Mouse (Mus musculus): ENCODE measurements around the gene Slc28a2.

Gene Slc28a2

DNA sequence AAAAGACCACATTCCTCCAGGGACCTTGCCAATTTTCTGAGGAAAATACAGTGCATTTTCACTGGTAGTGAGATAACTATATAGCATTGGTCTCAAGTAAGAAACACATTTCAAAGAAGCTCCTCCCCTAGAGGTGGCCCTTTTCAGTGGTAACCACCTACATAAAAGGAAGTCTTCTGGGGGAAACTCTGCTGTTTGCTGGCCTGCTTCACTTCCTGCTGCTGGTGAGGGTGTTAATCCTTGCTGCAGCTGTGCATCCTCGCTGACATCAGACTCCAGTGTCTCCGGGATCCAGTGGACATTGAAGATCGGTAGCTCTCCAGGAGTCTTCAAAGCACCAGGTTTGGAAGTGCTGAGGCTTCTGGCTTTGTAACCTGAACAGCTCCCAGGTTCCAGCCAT lies at the start of gene Slc28a2:
Gene Slc28a2 (plus strand): TSS at position 278 of the 400 bp plus-strand sequence.
- 53% methylated on average over 3 of the region's 3 CpGs for WGBS

DNA sequence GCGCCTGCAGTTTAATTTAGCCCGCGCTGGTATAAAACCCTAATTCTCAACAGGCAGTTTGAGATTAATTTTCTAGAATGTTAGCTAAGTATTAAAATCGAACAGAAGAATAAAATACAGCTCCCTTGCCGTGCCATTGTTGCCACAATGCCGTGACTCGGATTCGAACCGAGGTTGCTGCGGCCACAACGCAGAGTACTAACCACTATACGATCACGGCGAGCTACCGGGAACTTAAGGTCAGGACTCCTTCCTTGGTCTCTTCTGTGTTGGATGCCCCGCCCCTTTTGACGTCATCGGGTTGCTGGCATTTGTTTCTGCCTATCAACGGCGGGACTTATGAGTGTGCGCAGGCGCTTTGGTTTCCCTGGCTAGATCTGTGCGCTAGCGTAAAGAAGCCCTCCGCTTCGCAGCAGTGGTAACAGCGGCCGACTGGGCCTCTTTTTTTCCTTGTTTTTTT lies 49.0 kb upstream of the Slc28a2 start:
- under 1% methylated on average over 28 of the region's 28 CpGs for WGBS

DNA sequence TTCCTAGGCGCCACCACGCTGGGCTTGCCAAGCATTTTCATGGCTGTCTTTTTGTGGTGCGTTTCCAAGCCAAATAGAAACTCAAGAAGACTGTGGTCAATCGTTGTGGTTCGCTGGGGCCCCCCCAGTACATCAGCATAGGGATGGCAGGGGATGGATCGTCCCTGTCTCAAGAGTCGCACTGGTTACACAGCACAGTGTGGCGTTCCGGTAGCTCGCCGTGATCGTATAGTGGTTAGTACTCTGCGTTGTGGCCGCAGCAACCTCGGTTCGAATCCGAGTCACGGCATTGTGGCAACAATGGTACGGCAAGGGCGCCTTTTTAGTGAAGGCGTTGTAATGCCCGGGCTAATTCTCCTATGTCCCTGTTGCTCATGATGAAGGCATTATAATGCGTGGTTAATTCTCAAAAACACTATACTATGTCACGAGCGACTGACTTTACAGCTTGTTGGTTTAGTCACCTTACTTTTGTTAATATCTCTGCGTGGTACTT lies 48.5 kb upstream of the Slc28a2 start:
- WGBS, result under 1% methylated on average over 26 of the region's 26 CpGs

DNA sequence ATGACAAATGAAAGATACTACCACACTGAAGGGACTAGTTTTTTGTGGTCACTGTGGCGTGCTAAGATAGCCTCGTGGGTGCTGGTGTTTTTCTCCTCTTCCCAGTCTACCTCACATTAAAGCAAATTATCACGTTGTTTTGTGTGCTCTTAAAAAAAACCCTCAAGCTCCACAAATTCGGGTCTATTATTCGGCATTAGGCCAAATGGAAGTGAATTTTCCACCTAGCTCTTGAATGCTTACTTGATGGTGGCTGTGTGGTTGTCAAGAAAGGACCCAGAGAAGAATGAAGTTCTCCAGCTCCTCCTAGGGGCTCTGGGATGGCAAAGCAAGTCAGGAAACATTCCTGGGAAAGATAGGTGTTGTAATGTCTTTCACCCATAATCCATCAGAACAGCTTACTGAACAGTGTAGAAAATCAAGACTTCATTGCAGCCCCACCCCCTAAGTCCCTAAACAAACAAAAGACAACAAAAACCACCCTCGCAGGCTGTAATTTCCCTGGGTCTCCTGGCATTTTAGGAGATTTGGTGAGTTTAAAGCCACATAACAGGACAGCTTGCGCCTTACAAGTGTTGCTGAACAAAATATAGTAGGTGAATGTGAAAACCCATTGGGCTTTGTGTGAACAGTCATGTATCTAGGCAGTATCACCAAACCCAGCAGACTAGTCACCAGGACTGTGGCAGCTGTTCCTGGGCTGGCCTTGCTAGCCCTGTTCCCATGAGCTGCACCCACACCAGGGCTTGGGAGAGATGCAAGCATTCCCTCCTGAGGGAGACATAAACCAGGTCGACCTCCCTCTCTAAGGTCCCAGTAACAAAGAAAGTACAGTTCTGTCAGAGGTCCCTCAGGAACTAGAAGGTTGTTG lies 47.6 kb upstream of the Slc28a2 start:
- WGBS, result 18% methylated on average over 8 of the region's 8 CpGs

DNA sequence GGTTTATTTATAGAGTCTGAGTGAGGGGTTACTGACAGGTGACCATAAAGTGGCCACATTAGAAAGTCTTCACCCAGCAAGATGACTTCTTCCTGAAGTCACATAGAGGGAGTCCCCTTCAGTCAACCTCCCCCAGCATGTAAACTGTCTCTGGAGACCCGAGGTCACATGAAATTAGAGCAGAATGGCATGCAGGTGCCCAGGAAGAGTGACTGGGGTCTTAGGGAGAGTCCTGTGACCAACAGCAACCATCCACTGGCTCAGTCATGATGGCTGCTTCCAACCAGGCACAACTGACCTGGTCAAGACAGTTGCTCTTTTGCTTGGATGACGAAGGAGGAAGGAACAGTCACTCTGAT lies 47.0 kb upstream of the Slc28a2 start:
- 57% methylated on average over 2 of the region's 2 CpGs for WGBS

DNA sequence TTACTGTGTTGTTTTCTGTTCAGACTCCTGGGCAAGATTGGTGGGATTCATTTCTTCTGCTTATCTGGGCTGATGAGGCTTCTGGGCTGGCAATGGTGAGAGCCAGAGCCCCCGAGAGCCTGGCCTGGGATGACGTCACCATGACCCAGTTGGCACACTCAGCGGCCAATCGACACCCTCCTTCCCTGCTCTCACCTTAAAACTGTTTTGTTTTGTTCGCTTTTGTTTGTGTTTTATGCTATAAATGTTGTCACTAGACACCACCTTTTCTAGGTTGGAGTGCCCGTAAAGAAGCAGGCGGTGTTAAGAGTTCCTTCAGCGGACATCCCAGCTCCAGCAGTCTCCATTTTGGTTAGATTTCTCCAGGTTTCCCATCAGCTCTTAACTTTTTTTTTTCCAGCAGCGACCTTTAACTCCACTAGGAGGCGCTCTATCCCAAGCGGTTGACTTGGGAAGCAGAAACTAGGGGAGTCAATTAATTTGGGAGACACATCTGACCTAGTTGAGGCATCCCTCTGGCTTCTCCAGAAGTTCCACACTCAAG lies 45.4 kb upstream of the Slc28a2 start:
- 8% methylated on average over 11 of the region's 11 CpGs for WGBS

DNA sequence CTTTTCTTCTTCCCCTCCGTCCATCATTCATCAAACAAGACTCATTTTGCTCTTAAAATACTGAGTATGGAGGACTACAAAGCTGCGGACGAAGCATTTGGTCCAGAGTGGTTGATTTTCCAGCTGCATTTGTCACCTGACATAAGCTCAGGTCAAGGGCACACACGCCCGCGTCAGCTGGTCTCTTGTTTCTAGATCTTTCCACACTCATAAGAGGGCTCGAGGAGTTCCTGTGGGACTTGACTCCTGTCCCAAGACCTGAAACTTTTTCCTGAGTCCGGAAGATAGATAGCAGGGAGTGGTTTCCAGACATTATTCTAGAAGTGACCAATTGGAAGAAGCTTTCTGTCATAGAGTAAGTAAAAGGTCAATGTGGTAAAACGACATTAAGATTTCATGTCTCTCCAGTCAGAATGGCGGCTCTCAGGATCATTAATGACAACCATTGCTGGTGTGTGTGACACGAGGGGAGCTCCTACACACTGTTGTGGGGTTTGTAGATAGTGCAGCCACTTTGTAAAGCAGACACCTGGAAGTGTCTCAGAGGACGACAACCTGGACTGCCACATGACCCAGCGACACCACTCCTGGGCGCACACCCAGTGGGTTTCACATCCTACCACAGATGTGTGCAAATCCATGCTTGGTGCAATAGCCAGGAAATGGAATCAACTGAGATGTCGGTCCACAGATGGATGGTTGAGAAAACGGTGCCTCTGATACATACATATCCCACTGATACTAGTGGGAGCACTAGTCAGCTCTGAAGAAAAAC lies 44.8 kb upstream of the Slc28a2 start:
- 72% methylated on average over 16 of the region's 16 CpGs for WGBS

DNA sequence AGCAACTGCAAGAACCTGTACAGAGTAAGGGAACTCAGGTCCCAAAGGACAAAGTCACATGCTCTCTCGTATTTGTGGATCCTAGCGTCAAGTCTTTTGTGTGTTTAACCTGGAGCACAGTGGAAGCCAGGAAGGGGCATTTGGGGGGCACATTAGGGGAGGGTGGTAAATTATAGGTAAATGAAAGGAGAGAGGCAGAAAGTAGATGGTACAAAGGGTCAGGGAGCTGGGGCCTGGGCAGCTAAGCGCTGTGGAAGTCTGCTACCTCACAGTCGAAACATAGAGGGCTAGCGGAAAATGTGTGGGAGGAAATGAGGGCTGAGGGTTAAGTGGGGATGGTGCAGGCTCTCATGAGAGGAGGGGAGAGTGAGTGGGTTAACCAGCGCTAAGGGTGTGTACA lies 44.2 kb upstream of the Slc28a2 start:
- 88% methylated on average over 6 of the region's 6 CpGs for WGBS

DNA sequence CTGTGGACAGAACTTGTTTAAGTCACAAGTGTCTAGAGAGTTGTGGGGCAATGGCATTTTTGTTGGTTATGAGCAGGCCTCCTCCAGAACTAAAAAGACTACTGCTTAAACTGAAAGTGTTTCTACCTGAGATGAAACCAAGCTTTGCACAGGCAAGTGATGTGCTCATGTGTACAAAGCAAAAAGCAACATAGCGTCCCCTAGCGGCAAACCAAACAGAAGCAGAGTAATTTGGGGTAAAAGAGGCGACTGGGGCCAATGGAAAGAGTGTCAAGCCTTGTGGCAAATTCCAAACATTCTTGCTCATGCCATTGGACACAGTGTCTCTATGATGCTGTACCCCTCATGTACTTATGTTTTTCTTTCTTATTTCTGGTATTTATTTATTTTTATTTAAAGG lies 41.2 kb upstream of the Slc28a2 start:
- WGBS, result 49% methylated on average over 3 of the region's 3 CpGs

DNA sequence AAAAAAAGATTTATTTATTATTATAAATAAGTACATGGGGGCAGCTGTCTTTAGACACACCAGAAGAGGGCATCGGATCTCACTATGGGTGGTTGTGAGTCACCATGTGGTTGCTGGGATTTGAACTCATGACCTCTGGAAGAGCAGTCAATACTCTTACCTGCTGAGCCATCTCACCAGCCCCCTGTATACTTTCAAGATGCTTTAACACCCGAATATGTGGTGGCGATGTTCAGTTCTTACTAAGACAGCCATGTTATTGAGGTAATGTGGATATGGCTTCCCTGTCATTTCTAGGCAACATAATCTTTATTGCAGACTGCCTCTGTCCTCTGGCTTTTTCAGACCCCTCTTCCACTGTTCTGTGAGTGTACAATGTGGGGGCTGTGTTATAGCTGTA lies 39.1 kb upstream of the Slc28a2 start:
- WGBS, result 97% methylated on average over 3 of the region's 3 CpGs

DNA sequence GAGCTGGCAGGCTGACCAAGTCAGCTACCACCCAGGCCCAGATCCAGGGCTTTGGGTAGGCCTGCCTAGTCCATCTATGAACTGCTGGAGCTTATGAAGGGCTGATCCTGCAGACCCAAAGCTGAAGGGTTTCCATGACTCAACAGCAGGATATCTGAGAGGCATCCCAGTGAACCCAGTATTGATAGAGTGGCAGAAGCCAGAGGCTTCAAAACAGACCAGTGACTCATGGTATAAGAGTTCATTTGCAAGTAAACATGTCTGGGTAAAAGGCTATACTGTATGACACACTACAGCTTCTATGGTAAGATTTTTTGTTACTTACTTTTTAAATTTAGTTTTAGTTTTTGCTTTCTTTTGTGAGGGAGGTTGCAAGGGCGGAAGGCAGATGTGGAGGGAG lies 30.1 kb upstream of the Slc28a2 start:
- 94% methylated on average over 1 of the region's 1 CpGs for WGBS

DNA sequence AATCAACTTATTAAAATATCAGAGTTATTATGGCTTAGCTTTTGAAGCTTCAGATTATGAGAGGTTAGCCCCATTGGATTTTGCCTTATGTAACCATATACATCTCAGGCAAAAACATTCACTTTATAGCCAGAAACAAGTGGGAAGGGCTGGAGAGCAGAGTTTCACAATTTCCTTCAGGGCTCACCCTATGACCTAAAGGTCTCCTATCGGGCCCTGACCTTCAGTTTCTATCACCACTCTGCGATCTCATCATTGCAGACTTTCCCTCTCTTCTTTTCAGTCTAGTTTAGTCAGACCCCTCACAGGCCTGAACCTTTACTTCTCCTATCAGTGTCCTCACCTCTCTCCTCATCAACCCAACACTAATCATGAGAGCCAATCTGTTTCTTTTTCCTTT lies 18.7 kb upstream of the Slc28a2 start:
- 94% methylated on average over 2 of the region's 2 CpGs for WGBS

DNA sequence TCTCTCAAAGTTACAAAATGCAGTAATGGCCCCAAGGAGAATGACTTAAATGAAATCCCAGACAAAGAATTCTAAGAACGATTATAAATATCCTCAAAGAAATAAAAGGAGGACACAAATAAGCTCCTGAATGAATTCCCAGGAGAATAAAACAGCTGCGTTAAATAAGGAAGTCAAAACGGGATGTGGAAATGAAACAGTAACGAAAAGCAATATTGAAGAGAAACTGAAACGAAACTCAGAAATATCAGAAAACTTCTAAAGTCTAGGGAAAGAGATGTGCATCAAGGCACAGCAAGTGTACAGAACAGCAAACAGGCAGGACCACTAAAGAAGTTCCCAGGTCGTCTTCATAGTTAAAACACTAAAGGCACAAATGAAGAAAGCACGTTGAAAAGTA lies 17.3 kb upstream of the Slc28a2 start:
- WGBS, result 64% methylated on average over 7 of the region's 7 CpGs

DNA sequence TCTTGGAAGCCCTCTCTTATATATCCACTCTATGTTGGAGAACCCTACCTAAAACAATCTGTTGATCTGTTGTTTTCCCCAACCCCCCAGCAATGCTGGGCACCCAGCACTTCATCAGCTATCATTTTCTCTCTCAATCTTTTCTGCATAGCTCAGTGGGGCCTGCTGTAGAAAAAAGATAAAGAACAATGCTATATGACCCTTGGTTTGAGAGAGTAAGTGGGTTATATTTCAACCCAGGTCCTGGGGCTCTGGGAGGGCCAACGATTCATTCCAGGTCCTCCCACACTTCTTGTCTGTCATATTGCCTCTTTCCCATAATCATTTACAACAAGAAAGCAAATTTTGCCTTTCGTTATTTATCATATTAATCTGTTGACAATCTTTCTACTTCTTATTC lies 368 bp downstream of the Slc28a2 start:
- WGBS, result 94% methylated on average over 2 of the region's 2 CpGs

DNA sequence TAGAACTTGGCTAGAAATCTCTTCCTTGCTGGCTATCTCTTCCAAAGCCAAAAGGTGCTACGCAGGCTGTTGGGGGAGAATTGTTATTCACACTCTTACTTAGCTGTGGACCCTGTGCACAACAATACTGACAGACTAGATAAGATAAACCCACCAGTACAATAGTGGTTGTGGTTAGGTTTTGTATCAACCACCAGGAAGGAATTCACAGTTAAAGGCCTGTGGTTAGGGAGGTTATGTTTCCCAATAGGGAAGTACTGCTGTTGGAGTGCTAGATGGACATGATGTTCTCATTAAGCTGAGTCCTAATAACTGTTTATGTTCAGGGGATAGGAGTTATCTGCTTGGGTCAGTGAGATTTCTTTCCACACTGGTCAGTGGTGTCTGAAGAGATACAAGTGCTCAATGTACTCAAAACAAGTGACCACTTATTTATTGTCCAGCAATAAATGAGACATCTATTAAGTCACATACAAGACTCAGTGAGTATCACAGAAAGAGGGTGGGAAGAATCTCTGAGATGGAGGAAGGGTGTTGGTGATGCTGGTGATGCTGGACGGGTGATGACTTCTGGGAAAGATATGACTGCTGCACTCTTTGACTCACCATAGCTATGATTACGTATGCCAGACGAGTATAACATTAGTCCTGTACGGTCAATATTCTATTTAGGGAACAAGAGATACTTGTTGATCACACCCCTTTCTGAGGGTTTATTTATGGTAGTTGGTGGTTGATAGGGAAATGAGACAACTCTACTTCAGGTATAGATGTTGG lies 12.6 kb downstream of the Slc28a2 start:
- 82% methylated on average over 5 of the region's 5 CpGs for WGBS

DNA sequence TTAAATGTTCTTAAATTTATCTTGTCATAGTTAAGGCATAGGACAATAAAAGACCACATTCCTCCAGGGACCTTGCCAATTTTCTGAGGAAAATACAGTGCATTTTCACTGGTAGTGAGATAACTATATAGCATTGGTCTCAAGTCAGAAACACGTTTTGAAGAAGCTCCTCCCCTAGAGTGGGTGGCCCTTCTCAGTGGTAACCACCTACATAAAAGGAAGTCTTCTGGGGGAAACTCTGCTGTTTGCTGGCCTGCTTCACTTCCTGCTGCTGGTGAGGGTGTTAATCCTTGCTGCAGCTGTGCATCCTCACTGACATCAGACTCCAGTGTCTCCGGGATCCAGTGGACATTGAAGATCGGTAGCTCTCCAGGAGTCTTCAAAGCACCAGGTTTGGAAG lies 14.2 kb downstream of the Slc28a2 start:
- WGBS, result 46% methylated on average over 3 of the region's 3 CpGs

DNA sequence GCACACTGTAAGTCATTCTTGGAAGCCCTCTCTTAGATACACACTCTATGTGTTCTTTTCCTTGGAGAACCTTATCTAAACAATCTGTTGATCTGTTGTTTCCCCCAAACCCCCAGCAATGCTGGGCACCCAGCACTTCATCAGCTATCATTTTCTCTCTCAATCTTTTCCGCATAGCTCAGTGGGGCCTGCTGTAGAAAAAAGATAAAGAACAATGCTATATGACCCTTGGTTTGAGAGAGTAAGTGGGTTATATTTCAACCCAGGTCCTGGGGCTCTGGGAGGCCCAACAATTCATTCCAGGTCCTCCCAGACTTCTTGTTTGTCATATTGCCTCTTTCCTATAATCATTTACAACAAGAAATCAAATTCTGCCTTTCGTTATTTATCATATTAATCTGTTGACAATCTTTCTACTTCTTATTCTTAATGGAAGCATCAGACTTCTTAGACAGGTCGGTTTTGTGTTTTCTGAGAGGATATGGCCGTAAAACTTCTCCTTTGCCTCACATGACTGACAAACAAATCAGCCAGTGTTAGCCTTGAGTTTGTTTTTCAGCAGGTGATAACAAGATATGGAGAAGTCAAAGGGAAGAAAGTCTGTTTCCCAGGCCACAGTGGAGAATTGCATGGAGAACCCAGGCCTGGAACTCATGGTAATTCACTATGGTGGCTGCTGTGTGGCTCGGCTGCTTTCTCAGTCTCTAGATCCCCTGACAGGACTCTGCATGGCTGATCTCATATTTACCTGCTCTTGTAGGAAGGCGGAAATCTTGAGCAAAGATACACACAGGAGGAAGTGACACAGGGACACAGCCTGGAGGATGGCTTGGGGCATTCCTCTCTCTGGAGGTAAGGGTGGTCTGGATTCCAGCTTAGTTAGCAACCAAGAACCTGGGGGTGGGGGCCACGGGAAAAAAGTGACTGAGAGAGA lies 15.0 kb downstream of the Slc28a2 start:
- WGBS, result 94% methylated on average over 7 of the region's 7 CpGs

DNA sequence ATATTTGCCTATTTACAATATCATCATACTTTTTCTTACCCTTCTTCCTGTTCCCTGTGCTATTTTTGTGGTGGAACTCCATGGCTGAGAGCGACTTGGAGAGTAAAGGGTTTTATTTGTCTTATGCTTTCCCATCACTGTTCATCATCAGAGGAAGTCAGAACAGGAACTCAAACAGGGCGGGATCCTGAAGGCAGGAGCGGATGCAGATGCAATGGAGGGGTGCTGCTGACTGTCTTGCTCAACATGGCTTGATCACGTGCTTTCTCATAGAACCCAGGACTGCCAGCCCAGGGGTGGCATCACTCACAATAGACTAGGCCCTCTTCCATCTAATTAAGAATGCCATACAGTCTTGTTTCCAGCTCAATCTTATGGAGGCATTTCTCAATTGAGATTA lies 24.1 kb downstream of the Slc28a2 start:
- WGBS, result 90% methylated on average over 4 of the region's 4 CpGs

DNA sequence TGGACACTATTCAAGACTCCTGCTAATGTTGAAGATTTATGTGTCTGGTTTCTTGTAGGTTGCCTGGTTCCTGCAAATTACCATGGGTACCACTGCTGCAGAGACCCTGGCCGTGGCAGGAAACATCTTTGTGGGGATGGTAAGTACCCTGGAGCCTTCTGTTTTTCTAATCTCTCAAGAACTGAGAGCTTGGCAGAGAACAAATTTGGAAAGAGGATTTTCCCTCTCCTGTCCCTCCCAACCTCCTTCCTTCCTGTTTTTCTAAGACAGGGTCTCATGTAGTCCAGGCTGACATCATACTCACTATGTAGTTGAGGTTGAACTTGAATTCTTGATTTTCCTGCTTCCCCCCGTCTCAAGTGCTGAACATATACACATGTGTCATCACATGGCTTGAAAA lies 26.1 kb downstream of the Slc28a2 start:
- WGBS, result 77% methylated on average over 2 of the region's 2 CpGs

DNA sequence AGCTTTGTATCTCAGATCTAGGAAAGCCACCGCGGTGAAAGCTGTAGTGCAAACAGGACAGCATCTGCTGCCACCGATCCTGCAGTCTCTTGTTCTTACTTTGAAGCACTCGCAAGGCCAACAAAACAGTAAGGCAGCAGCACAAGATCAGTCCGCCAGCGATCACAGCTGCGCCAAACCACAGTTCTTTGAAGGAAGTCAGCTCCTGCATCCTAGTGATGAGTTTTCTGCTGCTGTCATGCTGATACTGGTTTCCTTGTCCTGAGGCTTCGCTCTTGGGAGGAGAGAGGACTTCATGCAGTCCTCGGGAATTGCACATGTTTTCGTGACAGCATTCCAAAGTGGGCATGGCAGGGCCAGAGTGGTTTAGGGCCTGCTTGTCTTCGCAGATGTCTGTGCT lies 40.6 kb downstream of the Slc28a2 start:
- 51% methylated on average over 11 of the region's 11 CpGs for WGBS
